In genomic region chr7:143015755-143016423, GRCm38 (mm10) we compare ENCODE assay signal across 8 mouse cellular contexts. TPM values are rescaled to one million over a fixed set of nuclear protein-coding genes. Genes with fewer than 3 reads are reported as not detected.
DNase-seq lines count a peak whose midpoint lies in the region; ATAC-seq lines count a peak whose summit lies in the region.

No protein-coding gene starts in this region.

- no peaks in the 10 kb centered on the region for H3K36me3 ChIP-seq in hindbrain, embryonic 15.5 days
- H3K36me3 ChIP-seq in stomach, embryonic 16.5 days (ENCODE audit: control insufficient read depth, insufficient read depth, low read length) = no peaks in the 10 kb centered on the region

- peak overlapping the region; percentile 60; the same call in 1 of the 2 replicates for H3K27ac ChIP-seq in hindbrain, embryonic 15.5 days (replicated peaks)
- H3K27ac ChIP-seq in stomach, embryonic 16.5 days (ENCODE audit: low read length) = peak overlapping the region; percentile 73

- H3K4me2 ChIP-seq in hindbrain, embryonic 15.5 days = peak overlapping the region; percentile 28; the same call in 1 of the 2 replicates
- H3K4me2 ChIP-seq in stomach, embryonic 16.5 days (ENCODE audit: low read depth, low read length) = peak overlapping the region; percentile 10; the same call in 1 of the 2 replicates

- peaks cover 41% of the 10 kb centered on the region for H3K4me1 ChIP-seq in hindbrain, embryonic 15.5 days (replicated peaks)
- peaks cover 54% of the 10 kb centered on the region for H3K4me1 ChIP-seq in stomach, embryonic 16.5 days (ENCODE audit: control insufficient read depth, insufficient read depth, low read length)

- 10% methylated on average over 1 of the region's 1 CpGs for whole genome bisulfite sequencing in hindbrain, embryonic 15.5 days
- 13% methylated on average over 1 of the region's 1 CpGs for WGBS in stomach, embryonic 16.5 days

- no peaks in the 10 kb centered on the region for H3K9me3 ChIP-seq in hindbrain, embryonic 15.5 days
- no peaks in the 10 kb centered on the region for H3K9me3 ChIP-seq in stomach, embryonic 16.5 days (replicated peaks; ENCODE audit: control insufficient read depth, low read length)

- H3K4me3 ChIP-seq in hindbrain, embryonic 15.5 days = no peak overlapping the region
- H3K4me3 ChIP-seq in stomach, embryonic 16.5 days (replicated peaks; ENCODE audit: low read length) = no peak overlapping the region

- no peaks in the 10 kb centered on the region for H3K27me3 ChIP-seq in hindbrain, embryonic 15.5 days
- H3K27me3 ChIP-seq in stomach, embryonic 16.5 days (ENCODE audit: control insufficient read depth, insufficient read depth, low read length) = no peaks in the 10 kb centered on the region

- H3K9ac ChIP-seq in hindbrain, embryonic 15.5 days = no peak overlapping the region
- no peak overlapping the region for H3K9ac ChIP-seq in stomach, embryonic 16.5 days (ENCODE audit: low read length)

- DNase-seq in 3T3-L1 (ENCODE audit: low read depth, low spot score) (peak; percentile 87), adipocyte (ENCODE audit: low spot score) (peak; percentile 62)
- DNase-seq in gastrocnemius, adult 18-20 months (ENCODE audit: low spot score) = peak; percentile 78
- peak; percentile 50 to 66 for DNase-seq in layer of hippocampus, postnatal 10 days (ENCODE audit: low spot score in 2 of 2)
- peak; percentile 83 for DNase-seq in lung, postnatal 25 days (ENCODE audit: low spot score)
- no peak for DNase-seq in embryo, embryonic 10.5 days (ENCODE audit: low spot score)

- peak; percentile 70 for ATAC-seq in hindbrain, embryonic 15.5 days (ENCODE audit: low FRiP score, low read depth)
- peak; percentile 80 for ATAC-seq in stomach, embryonic 16.5 days (ENCODE audit: insufficient read depth, low FRiP score)

RNA-seq across cellular contexts. Expression of gene Tspan32, which starts 11.0 kb away (rescaled TPM):
- total RNA-seq in gastrocnemius, adult 18-20 months (2021) = under 1 TPM in 1 of 2 experiments, not detected in 1; 0.40 TPM
- polyA plus RNA-seq in hindbrain, embryonic 15.5 days (2015; fragmentation: Nextera tagmentation; extraction: Ambion mirVana) = 0.31 and 1.00 TPM in 2 replicates
- total RNA-seq in layer of hippocampus, postnatal 10 days (2021) = not detected
- polyA plus RNA-seq in stomach, embryonic 16.5 days (2015; fragmentation: Nextera tagmentation; extraction: Ambion mirVana) = 4.1 and 6.0 TPM in 2 replicates

RNA-seq across cellular contexts. Expression of gene Cd81, which starts 36.6 kb away (rescaled TPM):
- total RNA-seq in gastrocnemius, adult 18-20 months (2021) = 100 to 1,000 TPM in 1 of 2 experiments, 10 to 100 TPM in 1; 97.2 to 115 TPM
- polyA plus RNA-seq in hindbrain, embryonic 15.5 days (2015; fragmentation: Nextera tagmentation; extraction: Ambion mirVana) = 439 and 445 TPM in 2 replicates
- total RNA-seq in layer of hippocampus, postnatal 10 days (2021) = 100 to 1,000 TPM; 395 to 401 TPM
- polyA plus RNA-seq in stomach, embryonic 16.5 days (2015; fragmentation: Nextera tagmentation; extraction: Ambion mirVana) = 638 and 686 TPM in 2 replicates

RNA-seq across cellular contexts. Expression of gene Ascl2, which starts 46.8 kb away (rescaled TPM):
- total RNA-seq in gastrocnemius, adult 18-20 months (2021) = not detected
- polyA plus RNA-seq in hindbrain, embryonic 15.5 days (2015; fragmentation: Nextera tagmentation; extraction: Ambion mirVana) = 0.70 and 1.1 TPM in 2 replicates
- under 1 TPM; 0.27 to 0.32 TPM for total RNA-seq in layer of hippocampus, postnatal 10 days (2021)
- polyA plus RNA-seq in stomach, embryonic 16.5 days (2015; fragmentation: Nextera tagmentation; extraction: Ambion mirVana) = 6.2 and 6.7 TPM in 2 replicates

RNA-seq across cellular contexts. Expression of gene Tssc4, which starts 53.2 kb away (rescaled TPM):
- 1 to 10 TPM; 6.7 to 8.0 TPM for total RNA-seq in gastrocnemius, adult 18-20 months (2021)
- polyA plus RNA-seq in hindbrain, embryonic 15.5 days (2015; fragmentation: Nextera tagmentation; extraction: Ambion mirVana) = 94.1 and 99.2 TPM in 2 replicates
- 10 to 100 TPM; 41.9 to 46.0 TPM for total RNA-seq in layer of hippocampus, postnatal 10 days (2021)
- polyA plus RNA-seq in stomach, embryonic 16.5 days (2015; fragmentation: Nextera tagmentation; extraction: Ambion mirVana) = 75.8 and 84.7 TPM in 2 replicates
